Mouse (Mus musculus): Measurements from ENCODE around the gene Glb1l.

GRCm38 (mm10) chr1:75160256-75160617 is 50.4 kb downstream of the Glb1l start:
- TF ChIP-seq CTCF (IDR thresholded peaks at IDR 0.05) (no peak), POLR2A (IDR thresholded peaks at IDR 0.05; ENCODE audit: insufficient read depth, low read depth, low read length) (no peak)
